Mouse (Mus musculus) limb, embryonic 15.5 days (tissue): ENCODE data around the gene Zfyve28. TPM values are rescaled to one million over a fixed set of nuclear protein-coding genes. Genes with fewer than 3 reads are reported as not detected.

Experiments
- ATAC-seq: fragments of 200-750 bp; cut with Nextera tagmentation; 2 replicates; pipeline ENCODE4 v1.8.0; 2017; ENCODE audit warnings: low read depth, moderate TSS enrichment; ENCODE audit not compliant: insufficient number of reproducible peaks, low FRiP score, low TSS enrichment
- H3K27ac ChIP-seq: fragments of 300-500 bp; sonication (generic); 2 replicates; pipeline ENCODE4 v1.5.1; 2015; ENCODE audit warnings: moderate library complexity, mild to moderate bottlenecking, inconsistent platforms
- H3K27me3 ChIP-seq: fragments of 300-500 bp; sonication (generic); 2 replicates; pipeline ENCODE4 v1.6.1; 2015; ENCODE audit warnings: inconsistent platforms
- H3K36me3 ChIP-seq: fragments of 300-500 bp; sonication (generic); 2 replicates; pipeline ENCODE4 v1.6.1; 2015; ENCODE audit warnings: inconsistent platforms
- H3K4me1 ChIP-seq: fragments of 300-500 bp; sonication (generic); 2 replicates; pipeline ENCODE4 v1.6.1; 2015; ENCODE audit warnings: inconsistent platforms
- H3K4me2 ChIP-seq: fragments of 300-500 bp; sonication (generic); 2 replicates; pipeline ENCODE4 v1.6.1; 2015; ENCODE audit warnings: mild to moderate bottlenecking, inconsistent platforms
- H3K4me3 ChIP-seq: fragments of 300-500 bp; sonication (generic); 2 replicates; pipeline ENCODE4 v1.5.1; 2015; ENCODE audit warnings: mild to moderate bottlenecking, inconsistent platforms
- H3K9ac ChIP-seq: fragments of 300-500 bp; sonication (generic); 2 replicates; pipeline ENCODE4 v1.6.1; 2015; ENCODE audit warnings: inconsistent platforms
- H3K9me3 ChIP-seq: fragments of 300-500 bp; sonication (generic); 2 replicates; pipeline ENCODE4 v1.6.1; 2016; ENCODE audit warnings: inconsistent platforms
- WGBS: fragments of 180-500 bp; shearing (Covaris S2); methylation state at CpG from one replicate; pipeline ENCODE4 v1.1.7; 2015; 5-methylcytosine and 5-hydroxymethylcytosine counted together
- polyA plus RNA-seq: library from polyadenylated mRNA; unstranded; fragments of >200 nt; fragmentation: Nextera tagmentation; extraction: Ambion mirVana; gene quantifications from 2 replicates; pipeline ENCODE4 v1.2.1, GENCODE M21; 2015

Zfyve28 gene
- polyA plus RNA-seq, 1 experiment from 2014 or later = 1.1 TPM

- no peak overlapping the region for H3K4me3 ChIP-seq
- no peaks in the 10 kb centered on the region for H3K4me1 ChIP-seq
- no peak for ATAC-seq
- H3K9me3 ChIP-seq = no peaks in the 10 kb centered on the region
- no peak overlapping the region for H3K27ac ChIP-seq
- WGBS = 75% methylated on average over 7 of the region's 7 CpGs
- H3K36me3 ChIP-seq = no peaks in the 10 kb centered on the region
- no peaks in the 10 kb centered on the region for H3K27me3 ChIP-seq
- H3K9ac ChIP-seq = no peak overlapping the region
- no peak overlapping the region for H3K4me2 ChIP-seq
Measured at GRCm38 (mm10) chr5:34196423-34196822, 91.8 kb downstream of the Zfyve28 start.

- Histone ChIP-seq H3K36me3 (no peaks in the 10 kb centered on the region), H3K4me3 (no peak overlapping the region), H3K27me3 (no peaks in the 10 kb centered on the region), H3K9ac (no peak overlapping the region), H3K27ac (no peak overlapping the region), H3K9me3 (no peaks in the 10 kb centered on the region), H3K4me2 (no peak overlapping the region), H3K4me1 (no peaks in the 10 kb centered on the region)
- 95% methylated on average over 12 of the region's 12 CpGs for WGBS
- 0 out of 2 replicates have a peak, but pooled peaks have one; percentile 7 for ATAC-seq
Measured at GRCm38 (mm10) chr5:34195786-34196185, 92.5 kb downstream of the Zfyve28 start.

GRCm38 (mm10) chr5:34194975-34195662, 93.1 kb downstream of the Zfyve28 start:
- no peak for ATAC-seq
- WGBS = 72% methylated on average over 6 of the region's 6 CpGs
- Histone ChIP-seq H3K9ac (no peak overlapping the region), H3K36me3 (no peaks in the 10 kb centered on the region), H3K9me3 (no peaks in the 10 kb centered on the region), H3K4me3 (no peak overlapping the region), H3K27me3 (no peaks in the 10 kb centered on the region), H3K4me1 (no peaks in the 10 kb centered on the region), H3K4me2 (no peak overlapping the region), H3K27ac (no peak overlapping the region)

GRCm38 (mm10) chr5:34194426-34194825, 93.8 kb downstream of the Zfyve28 start:
- Histone ChIP-seq H3K36me3 (no peaks in the 10 kb centered on the region), H3K9me3 (no peaks in the 10 kb centered on the region), H3K4me1 (peaks cover under 1% of the 10 kb centered on the region; the same call in 1 of the 2 replicates), H3K27me3 (no peaks in the 10 kb centered on the region), H3K4me2 (no peak overlapping the region), H3K9ac (no peak overlapping the region), H3K27ac (no peak overlapping the region), H3K4me3 (no peak overlapping the region)
- no peak for ATAC-seq
- 57% methylated on average over 1 of the region's 1 CpGs for WGBS

- no peak overlapping the region for H3K4me2 ChIP-seq
- no peak for ATAC-seq
- H3K4me3 ChIP-seq = no peak overlapping the region
- H3K27me3 ChIP-seq = no peaks in the 10 kb centered on the region
- peaks cover 14% of the 10 kb centered on the region; the same call in 1 of the 2 replicates for H3K4me1 ChIP-seq
- no peaks in the 10 kb centered on the region for H3K36me3 ChIP-seq
- H3K27ac ChIP-seq = no peak overlapping the region
- H3K9me3 ChIP-seq = no peaks in the 10 kb centered on the region
- 85% methylated on average over 4 of the region's 4 CpGs for WGBS
- no peak overlapping the region for H3K9ac ChIP-seq
Measured at GRCm38 (mm10) chr5:34191843-34192242, 96.4 kb downstream of the Zfyve28 start.

GRCm38 (mm10) chr5:34191021-34191420, 97.2 kb downstream of the Zfyve28 start:
- Histone ChIP-seq H3K27ac (no peak overlapping the region), H3K9me3 (no peaks in the 10 kb centered on the region), H3K9ac (no peak overlapping the region), H3K4me2 (no peak overlapping the region), H3K4me1 (peaks cover 22% of the 10 kb centered on the region), H3K4me3 (no peak overlapping the region), H3K27me3 (no peaks in the 10 kb centered on the region), H3K36me3 (no peaks in the 10 kb centered on the region)
- WGBS = 53% methylated on average over 4 of the region's 4 CpGs
- no peak for ATAC-seq

- WGBS = 65% methylated on average over 1 of the region's 1 CpGs
- no peak for ATAC-seq
- H3K27me3 ChIP-seq = no peaks in the 10 kb centered on the region
Measured at GRCm38 (mm10) chr5:34189521-34189920, 98.7 kb downstream of the Zfyve28 start.

GRCm38 (mm10) chr5:34188856-34189255, 99.4 kb downstream of the Zfyve28 start:
- Histone ChIP-seq H3K4me1 (peaks cover 44% of the 10 kb centered on the region), H3K9ac (no peak overlapping the region), H3K9me3 (no peaks in the 10 kb centered on the region), H3K27ac (no peak overlapping the region), H3K36me3 (no peaks in the 10 kb centered on the region; the same call in 1 of the 2 replicates), H3K4me2 (peak overlapping the region; percentile 74), H3K27me3 (no peaks in the 10 kb centered on the region), H3K4me3 (peak overlapping the region; percentile 97; the same call in 1 of the 2 replicates)
- 58% methylated on average over 2 of the region's 2 CpGs for WGBS
- ATAC-seq = no peak

More at GRCm38 (mm10) chr5:34189521-34189920, 98.7 kb downstream of the Zfyve28 start:
- Histone ChIP-seq H3K4me3 (no peak overlapping the region), H3K9me3 (no peaks in the 10 kb centered on the region), H3K27ac (no peak overlapping the region), H3K4me1 (peaks cover 37% of the 10 kb centered on the region), H3K4me2 (no peak overlapping the region), H3K36me3 (no peaks in the 10 kb centered on the region; the same call in 1 of the 2 replicates), H3K9ac (no peak overlapping the region)

GRCm38 (mm10) chr5:34187601-34188316, 100.5 kb downstream of the Zfyve28 start, which contains the start of gene Mxd4:
TSS of gene Mxd4 (minus strand) at chr5:34187720.
- peak within 1 kb of the TSS; percentile 97 for H3K4me3 ChIP-seq
- H3K4me2 ChIP-seq = peak within 1 kb of the TSS; percentile 74
- under 1% methylated on average over 60 of the region's 60 CpGs for WGBS
- peaks cover 4% of the 10 kb centered on the region; the same call in 1 of the 2 replicates for H3K36me3 ChIP-seq
- H3K27ac ChIP-seq = peak within 1 kb of the TSS; percentile 96
- no peaks in the 10 kb centered on the region for H3K9me3 ChIP-seq
- H3K27me3 ChIP-seq = no peaks in the 10 kb centered on the region
- peak; percentile 99 for ATAC-seq
- peak within 1 kb of the TSS; percentile 87 for H3K9ac ChIP-seq
- peaks cover 55% of the 10 kb centered on the region for H3K4me1 ChIP-seq

- no peaks in the 10 kb centered on the region for H3K9me3 ChIP-seq
- H3K4me2 ChIP-seq = peak overlapping the region; percentile 74
- H3K27me3 ChIP-seq = no peaks in the 10 kb centered on the region
- peaks cover 59% of the 10 kb centered on the region for H3K4me1 ChIP-seq
- peaks cover 11% of the 10 kb centered on the region for H3K36me3 ChIP-seq
- H3K9ac ChIP-seq = peak overlapping the region; percentile 87
- peak overlapping the region; percentile 96 for H3K27ac ChIP-seq
- under 1% methylated on average over 42 of the region's 46 CpGs for WGBS
- peak overlapping the region; percentile 97 for H3K4me3 ChIP-seq
- ATAC-seq = peak; percentile 1; the same call in 1 of the 2 replicates
Measured at GRCm38 (mm10) chr5:34186961-34187391, 101.3 kb downstream of the Zfyve28 start.

- Histone ChIP-seq H3K36me3 (peaks cover 17% of the 10 kb centered on the region), H3K4me3 (peak overlapping the region; percentile 97), H3K27ac (peak overlapping the region; percentile 96), H3K9ac (peak overlapping the region; percentile 87), H3K4me2 (peak overlapping the region; percentile 74), H3K4me1 (peaks cover 63% of the 10 kb centered on the region), H3K9me3 (no peaks in the 10 kb centered on the region), H3K27me3 (no peaks in the 10 kb centered on the region)
- no peak for ATAC-seq
- 39% methylated on average over 2 of the region's 2 CpGs for WGBS
Measured at GRCm38 (mm10) chr5:34186391-34186790, 101.9 kb downstream of the Zfyve28 start.

GRCm38 (mm10) chr5:34185791-34186190, 102.5 kb downstream of the Zfyve28 start:
- H3K4me3 ChIP-seq = peak overlapping the region; percentile 97
- no peak for ATAC-seq
- H3K27me3 ChIP-seq = no peaks in the 10 kb centered on the region
- peaks cover 23% of the 10 kb centered on the region for H3K36me3 ChIP-seq
- peak overlapping the region; percentile 74 for H3K4me2 ChIP-seq
- peaks cover 63% of the 10 kb centered on the region for H3K4me1 ChIP-seq
- H3K27ac ChIP-seq = peak overlapping the region; percentile 96; the same call in 1 of the 2 replicates
- H3K9ac ChIP-seq = peak overlapping the region; percentile 87; the same call in 1 of the 2 replicates
- no peaks in the 10 kb centered on the region for H3K9me3 ChIP-seq
